Mouse (Mus musculus) kidney, embryonic 16.5 days (tissue): ENCODE data around the gene Rab5if. TPM values are rescaled to one million over a fixed set of nuclear protein-coding genes. Genes with fewer than 3 reads are reported as not detected.
"Not testable (repeated sequence)": the region's sequence is repeated elsewhere in the genome, so short reads cannot be mapped to it uniquely, and the experiment has no call there.

ENCODE experiments used
- ATAC-seq: fragments of 200-750 bp; cut with Nextera tagmentation; 2 replicates; pipeline ENCODE4 v1.8.0; 2017; ENCODE audit warnings: moderate TSS enrichment; ENCODE audit not compliant: low FRiP score, low TSS enrichment
- H3K27ac ChIP-seq: fragments of 300-500 bp; sonication (generic); 2 replicates; pipeline ENCODE4 v1.5.1; 2014; ENCODE audit warnings: low read length
- H3K27me3 ChIP-seq: fragments of 300-500 bp; sonication (generic); 2 replicates; pipeline ENCODE4 v1.6.1; 2014; ENCODE audit warnings: low read length, control low read depth, mixed read lengths; ENCODE audit not compliant: insufficient read depth
- H3K36me3 ChIP-seq: fragments of 300-500 bp; sonication (generic); 2 replicates; pipeline ENCODE4 v1.6.1; 2014; ENCODE audit warnings: low read length, control low read depth, mixed read lengths; ENCODE audit not compliant: insufficient read depth
- H3K4me1 ChIP-seq: fragments of 300-500 bp; sonication (generic); 2 replicates; pipeline ENCODE4 v1.6.1; 2014; ENCODE audit warnings: low read length, control low read depth, mixed read lengths; ENCODE audit not compliant: insufficient read depth
- H3K4me2 ChIP-seq: fragments of 300-500 bp; sonication (generic); replicated peaks from 2 replicates; pipeline ENCODE4 v1.6.1; 2014; ENCODE audit warnings: low read depth, low read length
- H3K4me3 ChIP-seq: fragments of 300-500 bp; sonication (generic); 2 replicates; pipeline ENCODE4 v1.5.1; 2014; ENCODE audit warnings: mild to moderate bottlenecking, low read length
- H3K9ac ChIP-seq: fragments of 300-500 bp; sonication (generic); replicated peaks from 2 replicates; pipeline ENCODE4 v1.6.1; 2014; ENCODE audit warnings: low read length
- H3K9me3 ChIP-seq: fragments of 300-500 bp; sonication (generic); 2 replicates; pipeline ENCODE4 v1.6.1; 2016; ENCODE audit warnings: low read length, control low read depth
- WGBS: fragments of 180-500 bp; shearing (Covaris S2); extraction: QIAGEN DNeasy Blood & Tissue Kit; methylation state at CpG from one replicate; pipeline ENCODE4 v1.1.7; 2014; 5-methylcytosine and 5-hydroxymethylcytosine counted together
- polyA plus RNA-seq: library from polyadenylated mRNA; unstranded; fragments of >200 nt; fragmentation: Nextera tagmentation; extraction: Ambion mirVana; gene quantifications from 2 replicates; pipeline ENCODE4 v1.2.1, GENCODE M21; 2015

The Rab5if gene
- polyA plus RNA-seq, 1 experiment from 2014 or later: 168 TPM

- Histone ChIP-seq H3K9ac (no peak overlapping the region), H3K9me3 (no peaks in the 10 kb centered on the region), H3K4me3 (no peak overlapping the region), H3K4me2 (no peak overlapping the region), H3K4me1 (no peaks in the 10 kb centered on the region), H3K27me3 (no peaks in the 10 kb centered on the region), H3K36me3 (no peaks in the 10 kb centered on the region), H3K27ac (no peak overlapping the region)
- 84% methylated on average over 9 of the region's 9 CpGs for WGBS
- no peak for ATAC-seq
Observed at GRCm38 (mm10) chr2:156897034-156897433, 34.1 kb downstream of the Rab5if start.

- WGBS: 61% methylated on average over 4 of the region's 4 CpGs
- Histone ChIP-seq H3K4me2 (no peak overlapping the region), H3K27me3 (no peaks in the 10 kb centered on the region), H3K36me3 (no peaks in the 10 kb centered on the region), H3K9me3 (no peaks in the 10 kb centered on the region), H3K4me1 (no peaks in the 10 kb centered on the region), H3K4me3 (no peak overlapping the region), H3K9ac (no peak overlapping the region), H3K27ac (no peak overlapping the region)
- no peak for ATAC-seq
Observed at GRCm38 (mm10) chr2:156898374-156898773, 35.4 kb downstream of the Rab5if start.

GRCm38 (mm10) chr2:156899184-156899583 is 36.3 kb downstream of the Rab5if start:
- Histone ChIP-seq H3K27ac (no peak overlapping the region), H3K4me3 (no peak overlapping the region), H3K9ac (no peak overlapping the region), H3K27me3 (no peaks in the 10 kb centered on the region), H3K9me3 (no peaks in the 10 kb centered on the region), H3K4me1 (no peaks in the 10 kb centered on the region), H3K4me2 (no peak overlapping the region), H3K36me3 (no peaks in the 10 kb centered on the region)
- ATAC-seq: no peak
- 51% methylated on average over 4 of the region's 4 CpGs for WGBS

- no peak overlapping the region for H3K4me3 ChIP-seq
- no peaks in the 10 kb centered on the region for H3K36me3 ChIP-seq
- H3K4me2 ChIP-seq: no peak overlapping the region
- ATAC-seq: no peak
- WGBS: 69% methylated on average over 2 of the region's 2 CpGs
- no peak overlapping the region for H3K9ac ChIP-seq
- H3K27ac ChIP-seq: no peak overlapping the region
- H3K4me1 ChIP-seq: no peaks in the 10 kb centered on the region
- no peaks in the 10 kb centered on the region for H3K27me3 ChIP-seq
- H3K9me3 ChIP-seq: no peaks in the 10 kb centered on the region
Observed at GRCm38 (mm10) chr2:156901344-156901743, 38.4 kb downstream of the Rab5if start.

- WGBS: 71% methylated on average over 6 of the region's 6 CpGs
- H3K4me2 ChIP-seq: no peak overlapping the region
- no peaks in the 10 kb centered on the region for H3K4me1 ChIP-seq
- H3K9ac ChIP-seq: no peak overlapping the region
- H3K9me3 ChIP-seq: no peaks in the 10 kb centered on the region
- no peak for ATAC-seq
- no peak overlapping the region for H3K4me3 ChIP-seq
- no peaks in the 10 kb centered on the region for H3K36me3 ChIP-seq
- no peaks in the 10 kb centered on the region for H3K27me3 ChIP-seq
- no peak overlapping the region for H3K27ac ChIP-seq
Observed at GRCm38 (mm10) chr2:156901883-156902282, 39.0 kb downstream of the Rab5if start.

- 76% methylated on average over 4 of the region's 4 CpGs for WGBS
- not testable (repeated sequence) for H3K27me3 ChIP-seq, ATAC-seq, H3K27ac ChIP-seq, H3K4me1 ChIP-seq, H3K4me3 ChIP-seq, H3K4me2 ChIP-seq, H3K9me3 ChIP-seq, H3K9ac ChIP-seq, H3K36me3 ChIP-seq
Observed at GRCm38 (mm10) chr2:156902411-156902810, 39.5 kb downstream of the Rab5if start.

GRCm38 (mm10) chr2:156903367-156903766 is 40.4 kb downstream of the Rab5if start:
- Histone ChIP-seq H3K4me1 (no peaks in the 10 kb centered on the region), H3K27ac (no peak overlapping the region), H3K9ac (no peak overlapping the region), H3K27me3 (no peaks in the 10 kb centered on the region), H3K4me2 (no peak overlapping the region), H3K4me3 (no peak overlapping the region), H3K9me3 (no peaks in the 10 kb centered on the region), H3K36me3 (no peaks in the 10 kb centered on the region)
- 37% methylated on average over 2 of the region's 2 CpGs for WGBS
- no peak for ATAC-seq

- Histone ChIP-seq H3K4me2 (no peak overlapping the region), H3K4me3 (no peak overlapping the region), H3K27me3 (no peaks in the 10 kb centered on the region), H3K9me3 (no peaks in the 10 kb centered on the region), H3K4me1 (no peaks in the 10 kb centered on the region), H3K36me3 (no peaks in the 10 kb centered on the region), H3K9ac (no peak overlapping the region), H3K27ac (no peak overlapping the region)
- no peak for ATAC-seq
- WGBS: 22% methylated on average over 6 of the region's 6 CpGs
Observed at GRCm38 (mm10) chr2:156904976-156905717, 42.2 kb downstream of the Rab5if start.

GRCm38 (mm10) chr2:156905931-156906330 is 43.0 kb downstream of the Rab5if start:
- H3K4me1 ChIP-seq, H3K4me2 ChIP-seq, H3K27ac ChIP-seq, H3K27me3 ChIP-seq, H3K36me3 ChIP-seq, ATAC-seq, H3K9me3 ChIP-seq, H3K9ac ChIP-seq, H3K4me3 ChIP-seq: not testable (repeated sequence)
- WGBS: 34% methylated on average over 4 of the region's 4 CpGs

GRCm38 (mm10) chr2:156913191-156913590 is 50.3 kb downstream of the Rab5if start:
- Histone ChIP-seq H3K9me3 (no peaks in the 10 kb centered on the region), H3K27me3 (no peaks in the 10 kb centered on the region), H3K9ac (no peak overlapping the region), H3K4me1 (no peaks in the 10 kb centered on the region), H3K4me3 (no peak overlapping the region), H3K36me3 (no peaks in the 10 kb centered on the region), H3K27ac (no peak overlapping the region), H3K4me2 (no peak overlapping the region)
- 58% methylated on average over 5 of the region's 5 CpGs for WGBS
- no peak for ATAC-seq
